Mouse (Mus musculus): Measurements from ENCODE around the gene Kcna1.

Gene Kcna1

GRCm38 (mm10) chr6:126646381-126646780 lies at the start of gene Kcna1:
Gene Kcna1 (minus strand): TSS chr6:126646384.
- DNase-seq (ENCODE audit: low spot score in 2 of 2) = no peak

GRCm38 (mm10) chr6:126687120-126687519 lies 40.9 kb upstream of the Kcna1 start:
- no peak for DNase-seq (ENCODE audit: low spot score in 2 of 2)

- DNase-seq (ENCODE audit: low spot score in 2 of 2) = no peak
Observed at GRCm38 (mm10) chr6:126685135-126685534, 39.0 kb upstream of the Kcna1 start.

- no peak for DNase-seq (ENCODE audit: low spot score in 2 of 2)
Observed at GRCm38 (mm10) chr6:126678961-126679360, 32.8 kb upstream of the Kcna1 start.

- DNase-seq (ENCODE audit: low spot score in 2 of 2) = no peak
Observed at GRCm38 (mm10) chr6:126667001-126667400, 20.8 kb upstream of the Kcna1 start.

- DNase-seq (ENCODE audit: low spot score in 2 of 2) = no peak
Observed at GRCm38 (mm10) chr6:126666091-126666490, 19.9 kb upstream of the Kcna1 start.

GRCm38 (mm10) chr6:126664569-126664968 lies 18.4 kb upstream of the Kcna1 start:
- DNase-seq (ENCODE audit: low spot score in 2 of 2) = no peak

GRCm38 (mm10) chr6:126657646-126658394 lies 11.6 kb upstream of the Kcna1 start:
- no peak for DNase-seq (ENCODE audit: low spot score in 2 of 2)

GRCm38 (mm10) chr6:126653561-126653960 lies 7.4 kb upstream of the Kcna1 start:
- no peak for DNase-seq (ENCODE audit: low spot score in 2 of 2)

- DNase-seq (ENCODE audit: low spot score in 2 of 2) = peak; percentile 86
Observed at GRCm38 (mm10) chr6:126645644-126646358, 383 bp downstream of the Kcna1 start.

- peak; percentile 51 to 56 for DNase-seq (ENCODE audit: low spot score in 2 of 2)
Observed at GRCm38 (mm10) chr6:126645044-126645541, 1.1 kb downstream of the Kcna1 start.

GRCm38 (mm10) chr6:126644181-126645043 lies 1.8 kb downstream of the Kcna1 start:
- peak; percentile 58 to 66 for DNase-seq (ENCODE audit: low spot score in 2 of 2)

GRCm38 (mm10) chr6:126643341-126644055 lies 2.7 kb downstream of the Kcna1 start:
- no peak for DNase-seq (ENCODE audit: low spot score in 2 of 2)

- peak; percentile 49 to 68 for DNase-seq (ENCODE audit: low spot score in 2 of 2)
Observed at GRCm38 (mm10) chr6:126642856-126643321, 3.3 kb downstream of the Kcna1 start.

GRCm38 (mm10) chr6:126628451-126628850 lies 17.7 kb downstream of the Kcna1 start:
- no peak for DNase-seq (ENCODE audit: low spot score in 2 of 2)

GRCm38 (mm10) chr6:126618455-126618854 lies 27.7 kb downstream of the Kcna1 start:
- no peak for DNase-seq (ENCODE audit: low spot score in 2 of 2)

GRCm38 (mm10) chr6:126610746-126611145 lies 35.4 kb downstream of the Kcna1 start:
- DNase-seq (ENCODE audit: low spot score in 2 of 2) = no peak

GRCm38 (mm10) chr6:126609193-126609947 lies 36.8 kb downstream of the Kcna1 start:
- DNase-seq (ENCODE audit: low spot score in 2 of 2) = no peak

GRCm38 (mm10) chr6:126601843-126602326 lies 44.3 kb downstream of the Kcna1 start:
- no peak for DNase-seq (ENCODE audit: low spot score in 2 of 2)

Measured in frontal cortex, postnatal 36 days (tissue).